Mouse (Mus musculus): ENCODE data around the gene Evl.

GRCm38 (mm10) chr12:108723841-108724240 is 169.3 kb downstream of the Evl start:
- no peak for TF ChIP-seq CTCF (IDR thresholded peaks at IDR 0.05; ENCODE audit: control insufficient read depth, insufficient read depth, low read length)
- TF ChIP-seq POLR2A (IDR thresholded peaks at IDR 0.05; ENCODE audit: borderline replicate concordance, control insufficient read depth, low read depth, low read length) = no peak
